Mouse (Mus musculus): ENCODE data around the gene Il23r.
"Not testable (repeated sequence)": the region's sequence is repeated elsewhere in the genome, so short reads cannot be mapped to it uniquely, and the experiment has no call there.

The Il23r gene

GRCm38 (mm10) chr6:67491755-67492154, at the start of gene Il23r:
Gene Il23r, minus strand, starts transcription at chr6:67491855.
- no peak for DNase-seq

- peak; percentile 47 for DNase-seq
These were observed 44.1 kb upstream of the Il23r start, which contains the start of gene Tacstd2 for GRCm38 (mm10) chr6:67535777-67536054. Gene Tacstd2, minus strand, starts transcription at chr6:67535796.

GRCm38 (mm10) chr6:67535005-67535776, 43.5 kb upstream of the Il23r start:
- DNase-seq, result peak; percentile 18

DNA sequence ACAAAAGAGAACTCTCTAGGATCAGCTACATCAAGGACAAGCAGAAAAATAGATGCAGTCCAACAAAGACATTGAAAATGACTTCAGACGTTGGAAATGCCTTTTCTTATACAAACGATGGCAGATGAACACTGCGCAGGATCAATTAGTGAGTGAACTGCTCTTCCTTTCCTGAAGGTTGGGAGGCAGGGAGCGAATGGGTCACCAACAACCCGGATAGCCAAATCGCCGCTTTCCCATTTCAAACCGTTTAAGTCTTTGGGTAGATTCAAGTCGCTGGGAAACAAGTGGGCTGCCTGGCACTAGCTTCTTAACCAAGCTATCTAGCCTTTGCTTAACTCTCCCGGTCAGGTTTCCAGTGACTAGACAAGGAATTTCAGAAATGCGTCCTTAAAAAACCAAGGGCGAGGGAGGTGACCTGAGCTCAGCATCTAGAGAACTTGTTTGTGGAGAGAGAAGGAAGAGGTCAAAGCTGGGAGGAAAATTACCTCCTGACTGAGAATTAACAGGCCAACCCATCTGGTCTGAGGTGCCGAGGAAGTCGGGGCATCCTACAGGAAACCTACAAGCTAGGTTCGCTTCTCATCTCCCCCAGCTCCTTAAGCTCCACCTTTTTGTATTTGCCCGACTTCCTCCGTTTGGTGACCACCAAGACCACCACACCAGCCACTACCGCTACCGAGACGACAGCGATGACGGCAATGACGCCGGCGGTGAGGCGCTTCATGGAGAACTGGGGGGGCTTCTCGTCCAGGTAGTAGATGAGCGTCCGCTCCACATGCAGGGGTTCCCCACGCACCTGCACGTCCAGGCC, 42.7 kb upstream of the Il23r start:
- peak; percentile 16 for DNase-seq

DNA sequence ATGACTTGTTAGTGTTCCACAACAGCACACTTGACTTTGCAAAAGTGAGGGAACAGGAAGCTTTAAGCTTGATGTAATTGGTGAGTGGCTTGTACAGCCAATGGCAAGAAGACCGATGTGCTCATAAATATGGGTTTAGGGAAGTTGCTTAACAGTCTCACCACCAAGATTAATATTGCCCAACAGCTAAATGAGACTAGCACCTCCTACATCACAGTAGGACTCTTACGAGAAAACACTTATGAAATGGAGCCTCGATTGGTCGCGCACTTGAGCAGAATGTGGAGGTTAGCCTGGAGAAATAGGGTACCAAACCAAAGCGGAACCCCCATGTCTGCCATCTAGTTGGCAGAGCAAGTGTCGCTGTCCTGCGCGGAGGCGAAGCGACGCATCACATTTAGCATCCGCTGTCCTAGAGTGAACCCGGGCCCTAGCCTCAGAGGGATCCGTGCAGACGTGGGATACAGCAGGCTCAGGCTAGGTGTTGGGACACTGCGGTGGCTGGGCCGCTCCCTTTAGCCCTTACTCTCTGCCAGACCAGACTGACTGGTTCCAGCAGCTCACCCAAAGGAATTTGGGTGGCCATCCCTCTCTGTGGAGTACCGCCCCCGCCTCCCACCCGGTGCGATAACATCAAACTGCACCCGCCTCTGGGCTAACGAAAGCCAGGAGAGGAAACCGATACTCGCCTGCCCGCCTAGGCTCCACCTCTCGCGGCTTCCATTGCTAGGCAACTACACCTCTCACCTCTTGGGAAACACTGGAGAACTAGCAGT, 41.2 kb upstream of the Il23r start:
- peak; percentile 69 for DNase-seq

DNA sequence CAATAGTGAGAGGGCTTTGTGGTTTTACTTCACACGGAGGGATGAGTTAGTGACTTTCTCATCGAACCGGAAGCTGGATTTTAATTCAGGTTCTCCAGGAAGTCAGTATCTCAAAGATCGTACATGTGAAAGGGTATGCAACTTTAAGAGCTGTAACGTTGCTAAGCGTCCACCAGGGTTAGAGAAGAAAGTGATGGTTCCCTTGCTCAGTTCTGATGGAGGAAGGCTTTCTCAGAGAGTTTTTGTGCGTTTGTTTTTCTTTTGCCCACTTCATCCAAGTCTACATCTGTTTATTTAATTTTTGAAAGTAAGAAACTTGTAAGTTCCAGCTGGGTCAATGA, 40.1 kb upstream of the Il23r start:
- DNase-seq, result no peak

DNA sequence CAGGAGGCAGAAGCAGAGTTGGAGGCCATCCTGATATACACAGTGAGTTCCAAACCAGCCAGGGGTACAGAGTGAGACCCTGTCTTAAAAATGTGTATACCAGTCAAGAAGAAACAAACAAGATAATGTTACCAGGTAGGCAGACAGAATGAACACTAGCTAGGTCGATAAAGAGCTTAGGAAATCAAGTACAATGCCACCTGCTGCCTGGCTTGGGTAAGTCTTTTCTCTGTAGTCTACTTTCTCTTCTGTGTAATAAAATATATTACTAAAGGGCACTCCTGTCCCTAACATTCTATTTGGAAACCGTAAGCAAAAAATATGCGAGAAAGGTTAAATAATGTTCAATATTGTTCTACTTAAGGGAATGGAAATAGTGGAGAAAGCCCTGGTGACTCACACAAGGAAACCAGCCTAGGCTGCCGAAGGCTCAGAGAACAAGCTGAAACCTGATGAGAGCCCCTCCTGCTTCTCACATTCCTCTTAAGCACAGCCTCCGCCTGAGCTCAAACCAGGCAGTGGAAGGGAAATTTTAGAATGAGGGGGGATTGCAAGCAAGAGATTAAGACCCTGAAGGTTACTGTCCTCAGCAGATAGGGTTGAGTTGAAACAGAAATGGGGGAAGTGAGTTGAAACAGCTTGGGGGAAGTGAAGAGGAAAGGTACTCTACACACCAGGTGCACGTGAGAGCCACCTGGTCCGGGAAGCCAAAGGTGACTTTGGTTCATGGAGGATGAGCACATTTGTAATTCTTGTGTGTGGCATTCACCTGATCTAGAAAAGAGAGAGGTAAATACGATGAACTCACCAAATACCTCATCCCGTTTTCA, 39.6 kb upstream of the Il23r start:
- peak; percentile 36 for DNase-seq

GRCm38 (mm10) chr6:67526356-67526755, 34.7 kb upstream of the Il23r start:
- DNase-seq, result no peak

DNA sequence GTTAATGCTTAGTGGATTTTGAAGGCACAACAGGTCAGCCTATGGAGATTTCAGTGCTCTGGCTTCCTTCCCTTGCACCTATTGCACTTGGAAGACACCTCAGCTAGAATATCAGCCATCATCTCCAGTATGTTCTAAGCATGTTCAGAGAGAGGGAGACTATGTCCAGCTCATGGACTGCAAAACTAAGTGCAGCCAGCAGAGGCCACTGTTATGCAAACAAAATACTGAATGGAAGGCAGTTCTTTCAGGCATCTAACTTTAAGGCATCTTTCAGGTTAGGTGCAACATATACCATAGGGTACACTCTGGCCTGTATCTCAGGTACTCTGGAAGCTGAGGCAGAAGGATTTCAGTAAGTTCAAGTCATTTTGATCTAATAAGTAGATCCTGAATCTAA, 19.1 kb upstream of the Il23r start:
- DNase-seq, result peak; percentile 26

DNA sequence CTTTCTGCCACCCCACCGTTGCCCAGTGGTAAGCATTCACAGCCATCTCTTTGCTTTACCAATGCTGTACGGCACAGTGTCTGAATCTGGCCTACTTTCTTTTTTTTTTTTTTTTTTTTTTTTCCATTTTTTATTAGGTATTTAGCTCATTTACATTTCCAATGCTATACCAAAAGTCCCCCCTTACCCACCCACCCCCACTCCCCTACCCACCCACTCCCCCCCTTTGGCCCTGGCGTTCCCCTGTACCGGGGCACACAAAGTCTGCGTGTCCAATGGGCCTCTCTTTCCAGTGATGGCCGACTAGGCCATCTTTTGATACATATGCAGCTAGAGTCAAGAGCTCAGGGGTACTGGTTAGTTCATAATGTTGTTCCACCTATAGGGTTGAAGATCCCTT, 10.3 kb upstream of the Il23r start:
- DNase-seq, result not testable (repeated sequence)

- DNase-seq, result peak; percentile 64
These were observed 10.6 kb downstream of the Il23r start for GRCm38 (mm10) chr6:67481012-67481411.

DNA sequence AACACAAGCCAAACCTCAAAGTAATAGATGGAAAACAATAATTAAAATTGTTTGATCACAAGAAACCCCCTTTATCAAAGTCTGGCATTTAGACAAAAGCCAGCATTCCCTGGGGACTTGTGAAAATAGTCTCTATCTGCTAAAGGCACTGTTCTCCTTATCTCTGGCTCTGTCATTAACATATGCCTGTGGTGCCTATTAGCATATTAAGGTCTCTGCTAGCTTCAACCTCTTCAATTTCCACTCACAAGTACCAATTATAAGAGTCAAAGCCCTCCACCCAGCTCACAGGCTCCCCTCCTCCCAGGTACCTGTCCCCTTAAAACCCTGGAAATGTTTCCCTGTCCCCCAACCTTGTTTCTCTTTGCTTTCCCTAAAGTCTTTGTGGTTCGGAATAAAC, 20.4 kb downstream of the Il23r start:
- no peak for DNase-seq

GRCm38 (mm10) chr6:67459424-67459823, 32.2 kb downstream of the Il23r start:
- DNase-seq, result no peak

- DNase-seq, result no peak
These were observed 40.3 kb downstream of the Il23r start for GRCm38 (mm10) chr6:67451330-67451729.

DNA sequence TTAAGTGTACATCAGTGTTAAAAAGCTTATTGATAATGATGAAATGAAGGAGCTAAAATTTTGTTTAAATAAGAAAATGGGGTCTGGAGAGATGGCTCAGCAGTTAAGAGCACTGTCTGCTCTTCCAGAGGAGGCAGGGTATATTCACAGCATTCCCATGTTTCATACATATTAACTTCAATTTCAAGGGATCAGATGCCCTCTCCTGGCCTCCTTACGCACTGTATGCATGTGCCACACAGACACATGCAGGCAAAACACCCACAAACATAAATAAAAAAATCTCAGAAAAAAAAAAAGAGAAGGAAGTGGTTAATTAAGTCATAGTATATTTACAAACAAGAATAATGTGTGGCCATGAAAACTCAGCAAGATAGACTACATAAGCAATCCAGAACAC, 45.8 kb downstream of the Il23r start:
- DNase-seq, result no peak

DNA sequence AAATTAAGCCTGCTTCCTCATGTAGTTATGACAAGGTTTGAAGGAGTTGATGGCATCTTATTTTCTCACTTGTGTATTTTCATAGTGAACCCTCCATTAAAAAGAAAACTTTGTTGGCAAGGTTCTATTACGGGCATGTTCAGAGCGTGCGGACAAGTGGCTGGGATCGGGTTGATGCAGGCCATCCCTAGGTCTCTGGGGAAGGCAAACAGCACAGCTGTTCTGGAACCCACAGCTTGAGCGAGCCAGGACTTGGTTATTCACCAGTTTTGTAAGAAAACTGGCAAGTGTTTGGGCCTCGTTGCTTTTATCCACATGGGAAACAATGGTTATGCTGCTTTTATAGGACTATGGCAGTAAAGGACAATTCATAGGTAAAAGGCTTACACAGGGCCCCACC, 48.5 kb downstream of the Il23r start:
- no peak for DNase-seq

GRCm38 (mm10) chr6:67437814-67438385, 53.8 kb downstream of the Il23r start:
- DNase-seq, result no peak

- no peak for DNase-seq
These were observed 54.6 kb downstream of the Il23r start for GRCm38 (mm10) chr6:67437028-67437427.

DNA sequence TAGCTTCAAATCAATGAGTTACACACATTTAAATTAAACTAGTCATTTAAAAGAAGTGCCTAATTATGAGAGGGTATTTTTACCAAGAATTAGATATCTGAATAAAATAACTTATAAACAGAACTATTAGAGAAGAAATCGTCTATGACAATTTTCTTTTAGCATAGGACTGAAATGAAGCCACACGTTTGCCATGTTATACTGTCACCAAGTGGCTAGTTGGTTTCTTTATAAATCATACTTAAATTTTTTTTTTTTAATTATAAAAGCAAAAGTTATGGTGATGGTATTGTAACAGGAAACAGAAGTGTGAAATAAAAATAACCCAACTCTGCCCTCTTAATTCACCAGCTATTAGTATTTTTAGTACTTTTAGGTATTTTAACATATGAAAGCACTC, 55.4 kb downstream of the Il23r start:
- no peak for DNase-seq

GRCm38 (mm10) chr6:67435711-67436110, 55.9 kb downstream of the Il23r start:
- DNase-seq, result no peak

DNA sequence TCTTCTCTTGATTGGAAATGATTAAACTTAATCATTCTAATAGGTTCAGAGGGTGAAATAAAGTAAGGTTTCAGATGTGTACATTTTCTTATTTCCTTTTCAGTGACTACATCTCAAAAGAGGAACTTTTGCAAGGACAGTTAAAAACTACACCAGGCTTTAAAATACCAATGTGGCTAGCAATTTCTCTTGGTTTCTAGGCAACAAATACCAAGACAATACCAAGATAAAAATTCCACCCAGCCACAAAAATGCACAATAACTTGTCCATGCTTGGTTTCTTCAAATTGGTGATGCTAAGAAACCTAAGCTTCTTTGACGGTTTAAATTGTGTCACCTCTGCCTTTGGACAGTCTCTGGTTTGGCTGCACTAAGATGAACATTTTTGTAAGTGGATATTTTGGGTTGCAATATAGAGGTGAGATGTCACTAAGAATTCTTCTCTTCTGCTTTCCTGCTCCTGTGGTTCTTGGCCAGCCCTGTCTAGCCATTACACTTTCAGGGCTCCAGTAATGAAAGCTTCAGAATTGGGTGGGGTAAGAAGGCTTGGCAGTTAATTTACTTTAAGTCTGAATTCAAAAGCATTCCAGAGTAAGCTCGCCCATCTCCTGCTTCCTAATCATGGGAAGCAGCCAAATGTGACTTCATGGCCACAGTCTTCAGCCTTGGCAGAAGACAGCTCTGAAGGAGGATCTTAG, 56.8 kb downstream of the Il23r start:
- no peak for DNase-seq

DNA sequence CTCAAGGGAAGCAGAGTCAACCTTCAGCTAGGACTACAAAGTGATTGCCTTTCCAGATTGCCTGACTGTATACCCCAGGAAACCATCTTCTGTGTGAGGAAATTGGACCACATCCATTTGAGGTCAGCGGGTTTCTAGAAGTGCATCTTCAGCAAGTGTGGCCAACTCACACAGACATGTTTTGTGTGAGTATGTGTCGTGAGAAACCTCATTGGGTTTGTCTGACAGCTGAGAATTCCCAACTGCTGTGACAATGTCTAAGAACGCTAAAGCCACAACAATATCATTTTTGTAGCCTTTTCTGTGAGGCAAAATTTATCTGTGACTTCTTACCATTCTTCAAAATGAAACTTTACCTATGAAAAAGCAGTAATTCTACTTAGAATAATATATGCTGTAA, 59.8 kb downstream of the Il23r start:
- DNase-seq, result no peak
